Mouse (Mus musculus) adrenal gland (tissue): ENCODE measurements around the gene Gemin5.
"Not testable (repeated sequence)": the region's sequence is repeated elsewhere in the genome, so short reads cannot be mapped to it uniquely, and the experiment has no call there.

Experiments
- intact Hi-C: fragments of 180-260 bp; cut with DNase I; formaldehyde crosslinking; loops from one replicate; pipeline ENCODE4 v1.15.1; 2025
- long read RNA-seq, 2 experiments: library from polyadenylated mRNA; unstranded; transcript quantifications; one replicate each; pipeline ENCODE4 v2.0.0; 2020; ENCODE audit warnings: borderline replicate concordance in 1 of 2; ENCODE audit not compliant: insufficient replicate concordance in 1 of 2

The Gemin5 gene
- long read RNA-seq, experiment 1, partial matches to known transcripts, result 11 of 14 reads
- long read RNA-seq, experiment 1, other reads (novel, unspliced or antisense), result 3 of 14 reads
- long read RNA-seq, experiment 2, full-length matches to known transcripts, result 1 of 12 reads
- long read RNA-seq, experiment 2, partial matches to known transcripts, result 7 of 12 reads
- long read RNA-seq, experiment 2, other reads (novel, unspliced or antisense), result 4 of 12 reads

DNA sequence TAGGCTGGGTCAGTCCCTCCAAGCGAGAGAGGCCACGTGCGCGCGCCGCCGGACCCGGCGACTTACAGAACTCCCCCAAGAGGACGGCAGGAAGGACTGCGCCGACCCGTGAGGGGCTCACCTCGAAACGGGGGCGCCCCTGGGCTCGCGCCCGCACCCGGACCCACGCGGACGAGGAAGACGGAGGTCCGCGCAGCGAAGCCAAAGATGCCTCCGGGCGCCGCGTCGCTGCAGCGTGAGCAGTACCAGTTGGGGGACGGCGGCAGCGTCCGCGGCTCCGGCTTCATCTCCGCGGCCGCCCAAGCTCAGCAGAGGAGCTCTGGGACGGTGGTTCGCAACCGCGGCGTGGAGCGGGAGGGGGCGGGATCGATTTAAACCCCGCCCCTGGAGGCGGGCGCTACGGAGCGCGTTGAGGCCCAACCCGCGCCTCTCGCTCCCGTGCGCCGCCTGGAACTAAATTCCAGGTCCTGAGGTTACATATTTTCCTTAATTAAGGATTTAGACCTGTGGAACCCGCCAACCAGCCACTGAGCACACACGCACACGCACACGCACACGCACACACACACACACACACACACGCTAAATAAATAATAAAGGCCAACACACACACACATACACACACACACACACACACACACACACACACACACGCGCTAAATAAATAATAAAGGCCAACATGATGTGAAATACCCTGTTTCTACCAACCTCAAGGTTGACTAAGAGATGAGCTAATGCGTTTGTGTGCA lies at the start of gene Gemin5:
TSS of gene Gemin5 (minus strand) at position 373 of the 749 bp plus-strand sequence.
- intact Hi-C loops, result loop anchor here (5.0 kb wide), 1 partner anchor 66 kb away; the partner anchor contains the start of gene Cnot8

DNA sequence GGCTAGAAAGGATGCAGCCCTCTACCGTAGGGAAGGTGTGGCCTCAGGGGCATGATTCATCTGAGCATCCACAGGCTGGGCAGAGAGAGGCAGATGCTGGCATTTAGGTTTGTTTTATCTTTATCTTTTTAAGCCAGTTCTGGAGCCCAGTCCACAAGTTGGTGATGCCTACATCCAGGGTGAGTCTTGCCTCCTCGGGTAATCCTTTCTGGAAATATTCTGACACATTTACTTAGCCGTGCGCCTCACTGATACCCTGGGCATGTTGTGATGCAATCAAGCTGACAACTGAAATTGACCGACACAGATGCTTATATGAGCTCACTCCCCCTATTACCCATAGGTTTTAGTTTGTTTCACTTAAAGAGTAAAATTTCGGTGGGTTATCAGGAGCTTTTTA lies 48.5 kb upstream of the Gemin5 start:
- intact Hi-C loops, result no loop called here

GRCm38 (mm10) chr11:58215814-58216213 lies 47.5 kb upstream of the Gemin5 start:
- intact Hi-C loops, result no loop called here

DNA sequence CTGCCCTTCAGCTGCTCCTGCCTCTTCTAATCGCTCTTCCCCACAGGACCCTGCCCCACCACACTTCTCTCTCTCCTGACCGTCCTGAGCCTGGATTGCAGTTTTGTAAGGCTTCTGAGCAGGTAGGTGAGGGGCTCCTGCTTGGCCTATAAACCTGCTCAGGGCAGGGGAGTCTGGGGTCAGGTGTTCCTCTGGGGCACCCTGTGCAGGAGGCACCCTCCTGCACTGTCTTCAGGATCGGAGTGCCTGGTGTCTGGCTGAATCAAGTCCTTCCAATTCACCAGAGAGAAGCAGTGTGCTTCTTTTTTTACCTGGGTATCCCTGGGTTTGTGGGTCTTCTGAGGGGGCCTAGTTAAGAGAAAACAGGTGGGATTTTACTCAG lies 46.7 kb upstream of the Gemin5 start:
- intact Hi-C loops, result not testable (repeated sequence)

GRCm38 (mm10) chr11:58214391-58215048 lies 46.2 kb upstream of the Gemin5 start:
- intact Hi-C loops, result no loop called here

DNA sequence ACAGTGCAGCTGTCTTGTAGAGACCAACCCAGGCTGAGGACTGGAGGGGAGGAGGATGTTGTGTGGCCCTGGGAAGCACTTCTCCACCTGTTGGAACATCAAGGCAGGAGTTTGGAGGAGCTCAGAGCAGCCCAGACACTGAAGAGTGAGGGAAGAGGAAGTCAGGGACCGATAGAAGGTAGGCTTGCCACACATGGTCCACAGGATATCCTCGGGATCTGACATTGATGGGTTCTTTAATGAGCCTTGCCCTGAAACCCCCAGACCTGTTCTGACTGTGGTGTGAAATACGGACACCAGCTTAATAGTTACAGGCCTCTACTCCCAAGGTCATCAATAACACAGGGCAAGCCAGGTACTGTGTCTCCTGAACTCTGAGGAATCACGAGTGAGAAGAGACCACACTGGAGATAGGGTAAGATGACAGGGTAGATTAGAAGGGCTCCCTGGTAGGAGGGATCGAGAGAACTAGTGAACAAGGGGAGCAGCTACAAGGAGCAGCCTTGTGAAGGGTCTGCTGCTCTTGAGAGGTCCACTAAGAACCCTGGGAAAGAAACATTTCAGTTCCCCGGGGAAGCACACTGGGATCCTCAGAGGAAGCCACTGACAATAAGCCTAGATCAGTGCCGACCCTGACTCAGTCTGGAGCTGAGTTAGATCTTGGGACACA lies 45.5 kb upstream of the Gemin5 start:
- intact Hi-C loops, result no loop called here

DNA sequence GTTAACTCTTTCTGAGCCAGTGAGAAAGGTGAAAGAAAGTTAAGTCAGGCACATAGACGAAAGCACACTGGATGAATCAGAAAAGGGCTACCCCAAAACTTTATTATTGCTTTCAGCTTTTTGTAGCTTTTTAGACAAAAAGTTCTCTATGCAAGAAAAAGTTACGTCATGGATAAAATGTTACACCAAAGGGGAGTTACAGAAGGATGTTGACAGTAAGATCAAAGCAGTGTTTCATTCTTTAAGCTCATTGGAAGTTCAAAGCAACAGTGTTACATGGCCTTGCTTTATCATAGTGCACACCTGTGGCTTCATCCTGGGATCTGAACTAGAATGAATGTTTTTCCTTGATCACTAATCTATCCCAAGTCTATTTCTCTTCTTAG lies 43.3 kb upstream of the Gemin5 start:
- intact Hi-C loops, result no loop called here

DNA sequence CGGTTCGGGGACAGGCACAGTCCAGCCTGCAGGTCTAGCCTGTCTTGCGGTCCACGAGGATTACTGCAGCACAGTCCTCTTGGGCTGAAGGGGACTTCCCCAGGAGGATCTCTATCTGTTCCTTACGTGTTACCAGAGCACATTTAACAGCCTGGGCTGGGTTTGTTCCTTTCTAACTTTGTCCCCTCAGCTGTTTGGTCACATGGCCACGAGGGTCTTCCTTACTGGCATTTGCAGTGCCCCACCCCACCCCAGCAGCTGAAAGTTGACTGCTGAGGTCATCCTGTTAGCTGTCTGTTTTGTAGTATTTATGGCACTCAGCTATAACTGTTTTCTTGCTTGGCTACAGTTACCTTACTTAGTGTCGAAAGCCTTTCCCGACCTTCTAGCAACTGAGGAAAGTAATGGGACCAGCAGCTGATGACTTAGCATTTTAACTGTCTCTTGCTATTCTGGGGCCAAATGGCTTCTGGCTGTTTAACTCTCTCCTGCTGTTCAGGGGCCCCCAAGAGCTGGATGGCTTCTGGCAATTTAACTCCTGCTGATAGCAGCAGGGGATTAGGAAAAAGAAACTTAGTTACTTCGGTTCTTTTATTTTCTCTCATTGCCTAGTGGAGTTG lies 42.8 kb upstream of the Gemin5 start:
- intact Hi-C loops, result no loop called here

GRCm38 (mm10) chr11:58210321-58210886 lies 42.1 kb upstream of the Gemin5 start:
- intact Hi-C loops, result no loop called here

DNA sequence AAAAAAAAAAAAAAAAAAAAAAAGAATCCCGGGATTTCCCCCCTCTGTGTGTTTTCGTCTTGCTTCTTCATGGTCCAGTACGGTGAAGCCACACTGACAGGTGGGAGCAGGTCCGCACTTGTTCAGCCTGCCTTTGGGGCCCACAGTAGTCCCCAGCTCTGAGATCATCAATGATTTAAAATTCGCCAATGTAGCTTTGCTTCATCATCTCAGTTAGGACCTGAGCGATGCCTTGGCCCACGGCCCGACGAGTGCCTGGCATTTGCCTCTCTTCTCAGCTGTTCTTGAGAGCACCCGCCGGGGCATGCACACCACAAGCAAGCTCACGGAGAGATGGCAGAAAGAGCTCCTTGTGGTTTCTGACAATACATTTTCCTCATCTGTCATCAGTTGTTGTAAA lies 32.7 kb upstream of the Gemin5 start:
- intact Hi-C loops, result no loop called here

GRCm38 (mm10) chr11:58200226-58200625 lies 31.9 kb upstream of the Gemin5 start:
- intact Hi-C loops, result no loop called here

DNA sequence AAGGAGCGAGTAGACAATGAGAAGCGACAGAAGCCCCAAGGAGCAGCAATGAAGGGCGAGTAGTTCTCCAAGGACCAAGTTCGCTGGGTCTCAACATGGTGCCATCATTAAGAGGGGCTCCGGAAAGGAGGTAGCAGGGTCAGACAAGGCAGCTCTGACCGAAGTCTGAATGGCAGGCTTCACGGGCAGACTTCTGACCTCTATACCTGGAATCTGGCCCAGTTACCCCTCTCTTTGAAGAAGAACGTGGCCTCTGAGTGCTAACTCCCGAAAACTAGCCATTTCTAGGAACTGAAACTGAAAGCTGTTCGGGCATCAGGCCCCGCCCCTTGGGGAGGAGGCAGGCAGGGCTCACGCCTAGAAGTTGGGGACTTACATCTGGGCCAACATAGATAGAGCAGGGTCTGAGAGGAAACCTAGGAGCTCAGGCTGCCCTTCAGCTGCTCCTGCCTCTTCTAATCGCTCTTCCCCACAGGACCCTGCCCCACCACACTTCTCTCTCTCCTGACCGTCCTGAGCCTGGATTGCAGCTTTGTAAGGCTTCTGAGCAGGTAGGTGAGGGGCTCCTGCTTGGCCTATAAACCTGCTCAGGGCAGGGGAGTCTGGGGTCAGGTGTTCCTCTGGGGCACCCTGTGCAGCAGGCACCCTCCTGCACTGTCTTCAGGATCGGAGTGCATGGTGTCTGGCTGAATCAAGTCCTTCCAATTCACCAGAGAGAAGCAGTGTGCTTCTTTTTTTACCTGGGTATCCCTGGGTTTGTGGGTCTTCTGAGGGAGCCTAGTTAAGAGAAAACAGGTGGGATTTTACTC lies 31.1 kb upstream of the Gemin5 start, which contains the start of the genes Igtp and Irgm2:
TSS of gene Igtp (plus strand) at position 328 of the 809 bp plus-strand sequence.
TSS of gene Irgm2 (plus strand) at position 390 of the 809 bp plus-strand sequence.
- intact Hi-C loops, result not testable (repeated sequence)

GRCm38 (mm10) chr11:58198663-58199062 lies 30.3 kb upstream of the Gemin5 start:
- intact Hi-C loops, result no loop called here

GRCm38 (mm10) chr11:58193860-58194520 lies 25.7 kb upstream of the Gemin5 start:
- intact Hi-C loops, result no loop called here

DNA sequence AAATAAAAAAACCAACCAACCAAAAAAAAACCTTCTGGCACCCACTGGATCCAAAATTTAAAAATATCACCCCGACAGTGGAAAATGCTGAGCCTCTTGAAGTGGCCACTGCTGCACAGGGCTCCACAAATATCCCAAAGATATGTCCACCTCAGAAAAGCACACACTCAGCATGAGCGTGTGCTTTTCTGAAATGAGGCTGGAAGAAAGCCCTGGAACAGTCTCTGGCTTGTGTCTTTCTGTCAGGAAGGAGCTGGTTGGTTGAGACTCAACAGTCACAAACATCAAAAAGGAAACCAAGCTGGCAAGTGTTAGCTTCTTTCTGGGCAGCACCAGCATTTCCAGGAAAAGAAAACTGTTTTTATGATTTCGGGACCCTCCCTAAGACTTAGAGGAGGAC lies 25.0 kb upstream of the Gemin5 start:
- intact Hi-C loops, result no loop called here

GRCm38 (mm10) chr11:58189675-58190074 lies 21.3 kb upstream of the Gemin5 start:
- intact Hi-C loops, result no loop called here

DNA sequence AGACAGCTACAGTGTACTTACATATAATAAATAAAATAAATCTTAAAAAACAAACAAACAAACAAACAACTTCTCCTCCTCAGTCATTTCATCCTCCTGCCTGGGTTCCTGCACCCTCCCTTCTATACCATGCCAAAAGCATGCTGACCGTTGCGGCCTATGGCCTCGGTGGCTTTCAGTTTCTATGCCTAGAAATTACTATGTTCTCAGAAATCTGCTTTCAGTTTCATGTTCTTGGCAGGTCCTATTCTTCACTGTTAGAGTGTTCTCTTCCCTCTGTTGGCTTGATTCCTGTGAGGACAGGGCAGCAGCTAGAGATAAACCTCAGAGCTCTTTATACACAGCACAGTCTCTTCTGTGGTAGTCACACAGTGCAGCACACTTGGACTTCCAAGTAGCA lies 15.2 kb upstream of the Gemin5 start:
- intact Hi-C loops, result no loop called here

DNA sequence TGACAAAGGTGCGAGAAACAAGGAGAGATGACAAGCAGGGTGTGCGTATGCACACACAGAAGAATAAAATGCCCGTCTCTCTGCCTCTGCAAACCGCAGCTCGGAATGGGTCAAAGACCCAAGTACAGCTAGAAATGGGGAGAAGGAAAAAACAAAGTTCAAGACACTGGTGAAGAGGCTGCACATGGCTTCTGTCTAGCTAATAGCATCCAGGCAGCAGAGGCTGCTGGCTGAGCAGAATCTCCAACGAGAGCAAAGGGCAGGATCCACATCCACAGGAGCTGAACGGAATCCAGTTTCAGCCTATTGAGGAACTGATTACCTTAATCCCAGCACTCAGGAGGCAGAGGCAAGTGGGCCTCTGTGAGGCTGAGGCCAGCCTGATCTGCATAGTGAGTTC lies 12.4 kb upstream of the Gemin5 start:
- intact Hi-C loops, result no loop called here

- intact Hi-C loops, result loop anchor here (1.0 to 10.0 kb wide), 3 partner anchors 45 to 155 kb away; partner anchors contain the start of genes Sh3bp5l and Zfp672
These were observed 11.6 kb upstream of the Gemin5 start for GRCm38 (mm10) chr11:58179986-58180385.
